Mouse (Mus musculus) forebrain, embryonic 12.5 days (tissue): Measurements from ENCODE around the gene Stk19. TPM values are rescaled to one million over a fixed set of nuclear protein-coding genes. Genes with fewer than 3 reads are reported as not detected.
"Not testable (repeated sequence)": the region's sequence is repeated elsewhere in the genome, so short reads cannot be mapped to it uniquely, and the experiment has no call there.

Experiments used
- ATAC-seq: fragments of 200-750 bp; cut with Nextera tagmentation; 2 replicates; pipeline ENCODE4 v1.8.0; 2017; ENCODE audit warnings: moderate TSS enrichment; ENCODE audit not compliant: low FRiP score
- H3K27ac ChIP-seq: fragments of 300-500 bp; sonication (generic); 2 replicates; pipeline ENCODE4 v1.5.1; 2016; ENCODE audit warnings: mild to moderate bottlenecking
- H3K27me3 ChIP-seq: fragments of 300-500 bp; sonication (generic); 2 replicates; pipeline ENCODE4 v1.6.1; 2016; ENCODE audit warnings: mild to moderate bottlenecking
- H3K36me3 ChIP-seq: fragments of 300-500 bp; sonication (generic); replicated peaks from 2 replicates; pipeline ENCODE4 v1.6.1; 2016; ENCODE audit warnings: mild to moderate bottlenecking
- H3K4me1 ChIP-seq: fragments of 300-500 bp; sonication (generic); 2 replicates; pipeline ENCODE4 v1.6.1; 2016
- H3K4me2 ChIP-seq: fragments of 300-500 bp; sonication (generic); 2 replicates; pipeline ENCODE4 v1.6.1; 2016; ENCODE audit warnings: mild to moderate bottlenecking, moderate library complexity
- H3K4me3 ChIP-seq: fragments of 300-500 bp; sonication (generic); replicated peaks from 2 replicates; pipeline ENCODE4 v1.5.1; 2016; ENCODE audit warnings: mild to moderate bottlenecking
- H3K9ac ChIP-seq: fragments of 300-500 bp; sonication (generic); 2 replicates; pipeline ENCODE4 v1.6.1; 2016; ENCODE audit warnings: mild to moderate bottlenecking
- H3K9me3 ChIP-seq: fragments of 300-500 bp; sonication (generic); 2 replicates; pipeline ENCODE4 v1.6.1; 2016
- WGBS: fragments of 180-500 bp; shearing (Covaris S2); methylation state at CpG from one replicate; pipeline ENCODE4 v1.1.7; 2016; 5-methylcytosine and 5-hydroxymethylcytosine counted together
- polyA plus RNA-seq: library from polyadenylated mRNA; unstranded; fragments of >200 nt; fragmentation: Nextera tagmentation; extraction: Ambion mirVana; gene quantifications from 2 replicates; pipeline ENCODE4 v1.2.1, GENCODE M21; 2016

The Stk19 gene
- polyA plus RNA-seq, 1 experiment from 2014 or later = 28.6 TPM

DNA sequence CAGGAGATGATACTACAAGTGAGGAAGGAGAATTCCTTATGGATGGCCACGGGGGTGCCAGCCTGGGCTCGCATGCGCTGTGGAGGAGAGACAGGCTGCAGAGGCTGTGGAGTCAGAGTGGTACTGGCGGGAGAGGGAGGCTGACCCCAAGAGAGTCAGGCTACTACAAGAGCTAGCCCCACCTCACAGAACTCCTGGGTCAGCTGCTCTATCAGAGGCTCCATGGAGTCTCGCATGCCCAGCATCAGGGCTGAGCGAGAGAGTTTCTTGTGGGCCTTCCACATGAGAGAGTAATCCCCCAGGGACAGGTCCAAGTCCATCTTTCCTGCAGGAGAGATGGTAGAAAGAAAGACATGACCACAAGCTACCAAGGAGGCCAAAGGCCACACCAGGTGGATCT is 33.4 kb downstream of the Stk19 start:
- ATAC-seq = not testable (repeated sequence)

DNA sequence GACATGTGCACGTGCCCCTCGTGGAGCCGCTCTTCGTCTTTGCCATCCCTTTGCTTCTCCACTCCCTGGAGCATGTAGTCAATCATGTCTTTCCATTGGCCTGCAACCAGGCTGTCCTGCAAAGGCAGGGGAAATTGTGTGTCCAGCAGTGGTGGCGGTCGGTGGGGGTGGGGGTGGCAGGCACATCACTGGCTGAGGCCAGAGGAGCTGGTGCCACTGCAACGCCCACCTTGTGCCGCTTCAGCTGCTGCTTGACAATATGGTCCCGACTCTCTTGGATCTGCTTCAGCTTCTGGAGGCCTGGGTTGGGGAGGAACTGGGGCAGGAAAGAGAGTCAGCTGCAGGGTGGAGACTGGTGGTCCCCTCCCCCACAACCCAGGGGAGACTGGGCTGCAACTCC is 34.0 kb downstream of the Stk19 start:
- H3K36me3 ChIP-seq, H3K9me3 ChIP-seq, H3K4me2 ChIP-seq, H3K4me1 ChIP-seq, H3K9ac ChIP-seq, H3K27me3 ChIP-seq, H3K4me3 ChIP-seq, H3K27ac ChIP-seq, ATAC-seq: not testable (repeated sequence)
- WGBS = 95% methylated on average over 9 of the region's 9 CpGs

More for the DNA sequence above, 33.4 kb downstream of the Stk19 start:
- not testable (repeated sequence) for H3K27ac ChIP-seq, H3K9ac ChIP-seq, H3K4me1 ChIP-seq, H3K4me2 ChIP-seq, H3K27me3 ChIP-seq, H3K36me3 ChIP-seq, H3K4me3 ChIP-seq, H3K9me3 ChIP-seq
- 87% methylated on average over 6 of the region's 6 CpGs for WGBS

DNA sequence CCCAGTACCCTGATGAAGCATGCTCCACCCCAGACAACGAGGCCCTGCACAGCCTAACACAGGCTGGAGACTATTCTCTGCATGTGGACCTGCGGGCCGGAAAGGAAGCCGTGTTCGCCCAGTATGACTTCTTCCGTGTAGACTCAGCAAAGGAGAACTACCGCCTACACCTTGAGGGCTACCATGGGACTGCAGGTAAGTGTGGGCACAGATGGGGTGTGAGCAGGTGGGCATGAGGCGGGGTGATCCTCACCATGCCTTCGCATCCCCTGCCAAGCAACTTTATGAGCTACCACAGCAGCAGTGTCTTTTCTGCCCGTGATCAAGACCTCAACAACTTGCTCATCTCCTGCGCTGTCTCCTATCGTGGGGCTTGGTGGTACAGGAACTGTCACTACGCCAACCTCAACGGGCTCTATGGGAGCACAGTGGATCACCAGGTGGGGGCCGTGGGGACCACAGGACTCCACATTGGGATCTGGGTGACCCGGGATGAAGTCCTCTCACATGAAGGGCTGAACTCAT is 35.9 kb downstream of the Stk19 start:
- H3K36me3 ChIP-seq, H3K4me1 ChIP-seq, H3K9me3 ChIP-seq, H3K27me3 ChIP-seq, H3K4me2 ChIP-seq, H3K9ac ChIP-seq, ATAC-seq, H3K27ac ChIP-seq, H3K4me3 ChIP-seq: not testable (repeated sequence)
- WGBS = 92% methylated on average over 16 of the region's 16 CpGs

DNA sequence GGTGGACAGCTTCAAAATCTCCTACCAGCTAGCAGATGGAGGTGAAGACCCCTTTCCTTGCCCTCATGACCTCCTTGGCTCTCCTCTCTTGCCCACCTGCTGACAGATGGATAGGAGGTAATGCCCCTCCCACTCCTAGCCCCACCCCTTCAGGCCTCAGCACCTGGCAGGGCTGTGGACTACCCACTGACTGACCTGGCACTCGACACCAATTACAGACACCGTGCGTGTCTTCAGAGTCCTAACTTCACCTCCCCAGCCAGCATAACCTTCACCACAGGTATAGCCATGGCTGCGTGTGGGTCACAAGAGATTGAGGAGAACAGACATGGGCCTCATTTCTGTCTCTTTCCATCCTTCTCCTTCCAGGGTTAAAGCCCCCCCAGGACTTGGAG is 37.2 kb downstream of the Stk19 start:
- no peak overlapping the region for H3K9ac ChIP-seq
- H3K4me1 ChIP-seq = no peaks in the 10 kb centered on the region
- H3K4me2 ChIP-seq = no peak overlapping the region
- 89% methylated on average over 4 of the region's 4 CpGs for WGBS
- H3K9me3 ChIP-seq = no peaks in the 10 kb centered on the region
- H3K27me3 ChIP-seq = no peaks in the 10 kb centered on the region
- no peak for ATAC-seq
- no peak overlapping the region for H3K4me3 ChIP-seq
- no peak overlapping the region for H3K27ac ChIP-seq
- no peaks in the 10 kb centered on the region for H3K36me3 ChIP-seq

DNA sequence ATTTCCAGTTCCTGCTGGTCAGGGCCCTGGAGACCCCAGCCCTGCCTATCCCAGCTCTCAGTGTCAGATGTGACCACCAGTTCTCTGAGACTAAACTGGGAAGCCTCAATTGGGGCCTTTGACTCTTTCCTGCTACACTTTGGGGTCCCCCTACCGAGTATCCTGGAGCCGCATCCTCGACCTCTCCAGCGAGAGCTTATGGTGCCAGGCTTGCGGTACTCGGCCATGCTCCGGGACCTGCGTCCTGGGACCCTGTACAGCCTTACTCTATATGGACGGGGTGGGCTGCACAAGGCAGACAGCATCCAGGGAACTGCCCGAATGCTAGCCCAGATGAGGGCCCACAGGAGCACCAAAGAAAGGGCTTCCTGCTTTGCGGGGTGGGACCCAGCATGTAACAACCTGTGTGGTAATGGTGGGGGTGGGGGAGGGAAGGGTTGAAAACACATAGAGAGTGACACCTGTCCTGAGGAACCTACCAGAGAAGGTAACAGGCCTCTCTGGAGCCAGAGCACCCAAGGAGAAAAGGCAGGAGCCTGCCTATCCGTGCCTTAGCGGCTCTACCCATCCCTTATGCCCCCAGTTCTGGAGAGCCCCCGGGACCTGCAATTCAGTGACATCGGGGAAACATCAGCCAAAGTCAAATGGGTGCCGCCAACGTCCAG is 37.7 kb downstream of the Stk19 start:
- Histone ChIP-seq H3K27ac (no peak overlapping the region), H3K4me2 (no peak overlapping the region), H3K36me3 (no peaks in the 10 kb centered on the region), H3K4me1 (no peaks in the 10 kb centered on the region), H3K4me3 (no peak overlapping the region), H3K9me3 (no peaks in the 10 kb centered on the region), H3K9ac (no peak overlapping the region), H3K27me3 (no peaks in the 10 kb centered on the region)
- no peak for ATAC-seq
- 91% methylated on average over 15 of the region's 17 CpGs for WGBS

DNA sequence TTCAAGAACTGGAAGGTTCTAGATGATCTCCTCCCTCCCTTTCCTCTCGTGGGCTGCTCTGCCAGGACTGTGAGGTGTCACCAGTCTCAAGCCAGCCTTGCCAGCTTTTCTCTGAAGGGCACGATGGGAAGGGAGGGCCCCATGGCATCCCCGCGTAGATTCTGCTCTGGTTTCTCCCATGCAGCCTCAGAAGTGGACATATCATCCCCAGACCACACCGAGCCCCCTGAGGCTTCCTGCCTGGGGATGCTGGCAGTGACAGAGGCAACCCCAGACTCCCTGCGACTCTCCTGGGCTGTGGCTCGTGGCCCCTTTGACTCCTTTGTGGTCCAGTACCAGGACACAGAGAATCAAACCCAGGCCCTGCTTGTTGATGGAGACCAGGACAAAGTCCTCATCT is 38.7 kb downstream of the Stk19 start:
- not testable (repeated sequence) for H3K27me3 ChIP-seq, H3K4me1 ChIP-seq, H3K9ac ChIP-seq, ATAC-seq, H3K27ac ChIP-seq, H3K36me3 ChIP-seq, H3K9me3 ChIP-seq, H3K4me2 ChIP-seq, H3K4me3 ChIP-seq
- WGBS = 91% methylated on average over 6 of the region's 7 CpGs

DNA sequence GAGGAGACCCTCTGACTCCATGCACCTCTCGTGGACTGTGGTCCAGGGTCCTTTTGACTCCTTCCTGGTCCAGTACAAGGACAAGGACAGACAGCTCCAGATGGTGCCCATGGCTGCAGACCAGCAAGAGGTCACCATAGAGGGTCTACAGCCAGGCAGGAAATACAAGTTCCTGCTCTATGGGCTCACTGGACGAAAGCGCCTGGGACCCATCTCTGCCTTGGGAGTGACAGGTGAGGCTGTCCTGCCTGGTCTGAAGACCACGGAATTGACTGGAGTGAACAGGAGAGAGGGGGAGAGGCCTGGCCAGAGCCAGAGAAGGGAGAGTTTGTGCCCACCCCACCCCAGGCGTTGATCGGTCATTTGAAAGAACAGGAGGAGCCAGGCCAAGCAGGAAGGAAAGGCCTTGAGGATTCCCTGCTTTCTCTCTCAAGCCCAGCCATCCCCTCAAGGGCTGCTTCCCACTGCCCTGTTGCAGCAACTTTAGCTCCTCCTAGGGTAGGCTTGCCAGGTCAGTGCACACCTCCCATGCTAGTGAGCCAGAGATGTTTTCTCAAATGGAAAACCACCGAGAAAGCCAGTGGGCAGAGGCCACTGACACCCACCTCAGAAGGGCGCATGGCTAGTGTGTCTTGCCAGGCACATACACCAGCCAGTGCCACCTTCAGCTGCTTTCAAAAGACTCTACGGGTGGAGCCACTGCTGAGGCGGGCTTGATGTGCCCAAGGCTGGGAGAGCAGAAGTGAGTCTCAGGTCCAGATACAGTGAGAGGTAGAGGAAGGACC is 39.3 kb downstream of the Stk19 start:
- H3K9ac ChIP-seq, H3K4me2 ChIP-seq, H3K9me3 ChIP-seq, H3K4me1 ChIP-seq, H3K4me3 ChIP-seq, ATAC-seq, H3K27me3 ChIP-seq, H3K36me3 ChIP-seq, H3K27ac ChIP-seq: not testable (repeated sequence)
- WGBS = 90% methylated on average over 10 of the region's 10 CpGs

DNA sequence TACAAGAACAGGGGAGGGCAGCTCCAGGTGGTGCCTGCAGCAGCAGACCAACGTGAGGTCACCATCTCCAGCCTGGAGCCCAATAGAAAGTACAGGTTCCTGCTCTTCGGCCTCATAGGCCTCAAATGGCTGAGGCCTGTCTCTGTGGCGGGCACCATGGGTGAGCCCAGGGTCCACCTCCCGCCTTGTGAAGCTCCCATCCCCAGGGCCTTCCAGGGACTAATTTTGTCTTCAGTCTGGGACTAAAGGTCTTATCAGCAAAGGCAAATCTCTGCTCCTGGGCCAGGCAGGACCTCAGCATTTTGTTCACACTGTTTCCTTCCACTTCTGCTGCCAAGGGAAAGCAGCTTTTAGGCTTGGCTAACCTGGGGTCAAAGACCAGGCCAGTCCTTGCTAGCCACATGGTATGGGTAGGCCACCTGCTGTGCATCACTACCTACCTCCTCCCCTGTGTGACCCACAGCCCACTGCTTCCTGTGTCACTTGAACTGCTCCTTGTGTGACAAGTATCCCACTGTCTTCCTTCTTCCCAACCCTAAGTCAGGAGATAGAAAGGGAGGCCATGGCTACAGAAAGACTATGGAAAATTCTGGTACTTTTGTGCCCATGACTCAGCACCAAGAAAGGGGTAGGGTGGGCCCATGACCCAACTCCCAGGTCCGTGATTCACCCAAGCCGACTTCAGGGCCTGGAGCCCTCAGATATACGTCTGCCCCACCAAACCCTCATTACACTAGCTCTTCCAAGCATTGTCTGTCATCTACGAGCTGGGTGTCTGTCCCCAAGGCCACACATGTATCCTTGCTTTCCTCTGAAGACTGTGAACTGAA is 40.2 kb downstream of the Stk19 start:
- no peak overlapping the region for H3K9ac ChIP-seq
- H3K4me1 ChIP-seq = no peaks in the 10 kb centered on the region
- no peak overlapping the region for H3K4me3 ChIP-seq
- WGBS = 85% methylated on average over 8 of the region's 8 CpGs
- ATAC-seq = no peak
- H3K27me3 ChIP-seq = no peaks in the 10 kb centered on the region
- H3K9me3 ChIP-seq = peaks cover 3% of the 10 kb centered on the region; the same call in 1 of the 2 replicates
- no peak overlapping the region for H3K4me2 ChIP-seq
- H3K27ac ChIP-seq = no peak overlapping the region
- no peaks in the 10 kb centered on the region for H3K36me3 ChIP-seq

DNA sequence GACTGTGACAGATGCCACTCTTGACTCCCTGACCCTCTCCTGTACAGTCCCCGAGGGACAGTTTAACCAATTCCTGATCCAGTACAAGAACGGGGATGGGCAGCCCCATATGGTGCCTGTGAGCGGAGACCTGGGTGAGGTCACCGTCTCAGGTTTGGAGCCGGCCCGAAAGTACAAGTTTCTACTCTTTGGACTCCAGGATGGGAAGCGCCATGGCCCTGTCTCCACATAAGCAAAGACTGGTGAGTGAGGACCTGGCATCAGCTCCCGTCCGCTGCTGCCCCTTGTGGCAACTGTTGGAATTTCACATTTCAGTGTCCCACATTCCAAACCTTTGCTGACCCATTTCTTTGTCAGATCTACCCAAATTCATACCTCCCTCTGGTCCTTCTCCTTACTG is 41.1 kb downstream of the Stk19 start:
- H3K4me3 ChIP-seq = no peak overlapping the region
- ATAC-seq = no peak
- no peaks in the 10 kb centered on the region for H3K36me3 ChIP-seq

DNA sequence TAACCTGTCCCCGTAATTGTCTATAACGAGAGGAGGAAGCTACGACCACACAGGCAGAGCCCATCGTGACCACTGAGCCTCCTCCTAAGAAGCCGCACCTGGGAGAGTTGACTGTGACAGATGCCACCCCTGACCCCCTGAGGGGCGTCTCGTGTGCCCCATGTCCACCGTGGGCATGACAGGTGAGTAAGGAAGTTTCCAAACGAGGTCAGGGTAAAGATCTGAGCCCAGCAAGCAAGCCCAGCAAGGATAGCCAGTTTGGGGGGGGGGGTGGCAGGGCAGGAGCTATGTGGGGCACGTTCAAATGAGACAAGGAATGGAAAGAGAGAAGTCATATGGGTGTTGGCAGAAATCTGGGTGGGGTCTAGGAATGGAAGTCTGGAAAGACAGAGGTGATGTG is 41.7 kb downstream of the Stk19 start:
- H3K4me1 ChIP-seq = no peaks in the 10 kb centered on the region
- no peak overlapping the region for H3K4me2 ChIP-seq
- H3K27me3 ChIP-seq = no peaks in the 10 kb centered on the region
- H3K9ac ChIP-seq = no peak overlapping the region
- 86% methylated on average over 10 of the region's 10 CpGs for WGBS
- no peak for ATAC-seq
- H3K4me3 ChIP-seq = no peak overlapping the region
- H3K36me3 ChIP-seq = no peaks in the 10 kb centered on the region
- peaks cover 3% of the 10 kb centered on the region; the same call in 1 of the 2 replicates for H3K9me3 ChIP-seq
- no peak overlapping the region for H3K27ac ChIP-seq

More for the DNA sequence above, 41.1 kb downstream of the Stk19 start:
- H3K9ac ChIP-seq = no peak overlapping the region
- H3K4me1 ChIP-seq = no peaks in the 10 kb centered on the region
- no peak overlapping the region for H3K27ac ChIP-seq
- no peaks in the 10 kb centered on the region for H3K27me3 ChIP-seq
- H3K9me3 ChIP-seq = peaks cover 3% of the 10 kb centered on the region; the same call in 1 of the 2 replicates
- WGBS = 65% methylated on average over 9 of the region's 9 CpGs
- no peak overlapping the region for H3K4me2 ChIP-seq

DNA sequence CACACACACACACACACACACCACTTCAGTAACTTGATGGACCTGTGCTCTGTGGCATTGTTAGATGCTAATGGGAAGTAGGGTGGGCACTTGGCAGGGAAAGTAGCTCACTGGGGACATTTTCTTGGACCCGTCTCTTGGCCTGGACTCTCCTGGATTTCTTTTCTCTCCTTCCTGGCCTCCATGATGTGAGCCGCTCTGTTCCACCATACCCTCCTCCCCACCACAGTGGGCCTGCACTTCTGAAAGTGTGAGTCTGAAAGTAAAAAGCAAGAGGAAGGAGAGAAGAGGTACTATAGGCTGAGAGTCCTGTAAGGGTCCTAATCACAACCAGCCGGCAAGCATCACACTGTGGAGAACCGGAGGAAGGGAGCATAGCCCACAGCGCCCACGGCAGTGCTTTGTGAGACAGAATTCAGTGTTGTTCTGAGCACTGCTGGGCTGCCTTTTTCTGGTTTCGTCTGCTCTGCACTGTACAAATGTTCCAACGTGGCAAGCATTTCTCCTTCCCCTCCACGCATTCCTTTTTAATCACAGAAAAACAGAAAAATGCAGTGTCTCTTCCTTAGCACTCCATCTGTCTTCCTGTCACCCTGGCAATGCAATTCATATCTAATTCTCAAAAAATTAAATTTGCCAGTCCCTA is 58.9 kb downstream of the Stk19 start:
- no peaks in the 10 kb centered on the region for H3K27me3 ChIP-seq
- no peaks in the 10 kb centered on the region for H3K36me3 ChIP-seq
- no peak overlapping the region for H3K4me3 ChIP-seq
- H3K9me3 ChIP-seq = peaks cover 21% of the 10 kb centered on the region
- no peak overlapping the region for H3K27ac ChIP-seq
- 79% methylated on average over 9 of the region's 9 CpGs for WGBS
- no peak overlapping the region for H3K4me2 ChIP-seq
- no peak for ATAC-seq
- no peaks in the 10 kb centered on the region for H3K4me1 ChIP-seq
- no peak overlapping the region for H3K9ac ChIP-seq
